Mouse (Mus musculus) intestine, embryonic 14.5 days (tissue): ENCODE results near the gene Ly6g5c. TPM values are rescaled to one million over a fixed set of nuclear protein-coding genes. Genes with fewer than 3 reads are reported as not detected.

Experiments
- ATAC-seq: fragments of 200-750 bp; cut with Nextera tagmentation; replicated peaks from 2 replicates; pipeline ENCODE4 v1.8.0; 2017; ENCODE audit warnings: low read depth, moderate number of reproducible peaks, moderate TSS enrichment, moderate library complexity; ENCODE audit not compliant: low FRiP score, low TSS enrichment
- DNase-seq: peaks from one replicate; pipeline ENCODE4 v3.0.0-alpha.2; 2018; ENCODE audit warnings: low spot score
- H3K27ac ChIP-seq: fragments of 300-500 bp; sonication (generic); 2 replicates; pipeline ENCODE4 v1.5.1; 2014; ENCODE audit warnings: low read depth, mild to moderate bottlenecking, control low read depth
- H3K27me3 ChIP-seq: fragments of 300-500 bp; sonication (generic); replicated peaks from 2 replicates; pipeline ENCODE4 v1.6.1; 2014; ENCODE audit warnings: low read length, control low read depth; ENCODE audit not compliant: control insufficient read depth, insufficient read depth
- H3K36me3 ChIP-seq: fragments of 300-500 bp; sonication (generic); 2 replicates; pipeline ENCODE4 v1.6.1; 2014; ENCODE audit warnings: low read length, control low read depth; ENCODE audit not compliant: control insufficient read depth, insufficient read depth
- H3K4me1 ChIP-seq: fragments of 300-500 bp; sonication (generic); replicated peaks from 2 replicates; pipeline ENCODE4 v1.6.1; 2014; ENCODE audit warnings: low read length, control low read depth, mixed read lengths; ENCODE audit not compliant: control insufficient read depth, insufficient read depth
- H3K4me2 ChIP-seq: fragments of 300-500 bp; sonication (generic); 2 replicates; pipeline ENCODE4 v1.6.1; 2014; ENCODE audit warnings: low read length
- H3K4me3 ChIP-seq: fragments of 300-500 bp; sonication (generic); 2 replicates; pipeline ENCODE4 v1.5.1; 2014; ENCODE audit warnings: low read depth, low read length, control low read depth, mixed read lengths
- H3K9ac ChIP-seq: fragments of 300-500 bp; sonication (generic); 2 replicates; pipeline ENCODE4 v1.6.1; 2014; ENCODE audit warnings: mild to moderate bottlenecking, low read length
- H3K9me3 ChIP-seq: fragments of 300-500 bp; sonication (generic); 2 replicates; pipeline ENCODE4 v1.6.1; 2016; ENCODE audit warnings: low read length, control low read depth; ENCODE audit not compliant: control insufficient read depth
- WGBS: fragments of 180-500 bp; shearing (Covaris S2); extraction: QIAGEN DNeasy Blood & Tissue Kit; methylation state at CpG from one replicate; pipeline ENCODE4 v1.1.7; 2014; 5-methylcytosine and 5-hydroxymethylcytosine counted together
- polyA plus RNA-seq: library from polyadenylated mRNA; unstranded; fragments of >200 nt; fragmentation: Nextera tagmentation; extraction: Ambion mirVana; gene quantifications from 2 replicates; pipeline ENCODE4 v1.2.1, GENCODE M21; 2014

The Ly6g5c gene
- polyA plus RNA-seq, 1 experiment from 2014 or later = not detected

- H3K9ac ChIP-seq = peak overlapping the region; percentile 86
- no peak for DNase-seq
- peak overlapping the region; percentile 80 for H3K4me3 ChIP-seq
- under 1% methylated on average over 43 of the region's 43 CpGs for WGBS
- H3K4me2 ChIP-seq = peak overlapping the region; percentile 93
- H3K36me3 ChIP-seq = peaks cover 28% of the 10 kb centered on the region
- H3K27me3 ChIP-seq = no peaks in the 10 kb centered on the region
- peak; percentile 72 for ATAC-seq
- H3K27ac ChIP-seq = peak overlapping the region; percentile 97
- peaks cover 13% of the 10 kb centered on the region for H3K4me1 ChIP-seq
- no peaks in the 10 kb centered on the region for H3K9me3 ChIP-seq
Observed at GRCm38 (mm10) chr17:35135591-35136320, 27.7 kb downstream of the Ly6g5c start.

- Histone ChIP-seq H3K4me1 (peaks cover 13% of the 10 kb centered on the region), H3K27me3 (no peaks in the 10 kb centered on the region), H3K36me3 (peaks cover 63% of the 10 kb centered on the region), H3K4me2 (no peak overlapping the region), H3K4me3 (no peak overlapping the region), H3K27ac (no peak overlapping the region), H3K9ac (no peak overlapping the region), H3K9me3 (no peaks in the 10 kb centered on the region)
- DNase-seq = no peak
- ATAC-seq = no peak
- WGBS = 89% methylated on average over 3 of the region's 3 CpGs
Observed at GRCm38 (mm10) chr17:35139269-35139668, 31.2 kb downstream of the Ly6g5c start.

- Histone ChIP-seq H3K4me1 (peaks cover 13% of the 10 kb centered on the region), H3K4me2 (no peak overlapping the region), H3K27ac (no peak overlapping the region), H3K9ac (no peak overlapping the region), H3K36me3 (peaks cover 75% of the 10 kb centered on the region), H3K4me3 (no peak overlapping the region), H3K9me3 (no peaks in the 10 kb centered on the region), H3K27me3 (no peaks in the 10 kb centered on the region)
- ATAC-seq (no peak), DNase-seq (no peak)
- 74% methylated on average over 16 of the region's 16 CpGs for WGBS
Observed at GRCm38 (mm10) chr17:35140490-35140996, 32.5 kb downstream of the Ly6g5c start.

GRCm38 (mm10) chr17:35141971-35142370 is 33.9 kb downstream of the Ly6g5c start:
- ATAC-seq (no peak), DNase-seq (no peak)
- Histone ChIP-seq H3K9ac (no peak overlapping the region), H3K4me2 (no peak overlapping the region), H3K4me1 (peaks cover 5% of the 10 kb centered on the region), H3K4me3 (no peak overlapping the region), H3K9me3 (no peaks in the 10 kb centered on the region), H3K36me3 (peaks cover 90% of the 10 kb centered on the region), H3K27ac (no peak overlapping the region), H3K27me3 (no peaks in the 10 kb centered on the region)
- 91% methylated on average over 6 of the region's 6 CpGs for WGBS

- no peak for ATAC-seq
- Histone ChIP-seq H3K27me3 (no peaks in the 10 kb centered on the region), H3K4me2 (no peak overlapping the region), H3K4me3 (no peak overlapping the region), H3K36me3 (peaks cover 96% of the 10 kb centered on the region), H3K9me3 (no peaks in the 10 kb centered on the region), H3K27ac (no peak overlapping the region), H3K9ac (no peak overlapping the region), H3K4me1 (no peaks in the 10 kb centered on the region)
- WGBS = 92% methylated on average over 5 of the region's 5 CpGs
- no peak for DNase-seq
Observed at GRCm38 (mm10) chr17:35146139-35146538, 38.1 kb downstream of the Ly6g5c start.

- no peak for DNase-seq
- no peaks in the 10 kb centered on the region for H3K27me3 ChIP-seq
- peaks cover 96% of the 10 kb centered on the region for H3K36me3 ChIP-seq
- no peaks in the 10 kb centered on the region for H3K4me1 ChIP-seq
- no peaks in the 10 kb centered on the region for H3K9me3 ChIP-seq
- 61% methylated on average over 3 of the region's 3 CpGs for WGBS
- no peak overlapping the region for H3K27ac ChIP-seq
- no peak overlapping the region for H3K9ac ChIP-seq
- 0 out of 2 replicates have a peak, but pooled peaks have one; percentile 9 for ATAC-seq
- no peak overlapping the region for H3K4me3 ChIP-seq
- no peak overlapping the region for H3K4me2 ChIP-seq
Observed at GRCm38 (mm10) chr17:35147348-35147747, 39.3 kb downstream of the Ly6g5c start.

- Histone ChIP-seq H3K36me3 (peaks cover 96% of the 10 kb centered on the region), H3K27ac (0 out of 2 replicates have a peak overlapping the region, but pooled peaks have one; percentile 10), H3K4me1 (no peaks in the 10 kb centered on the region), H3K4me2 (no peak overlapping the region), H3K4me3 (no peak overlapping the region), H3K9ac (no peak overlapping the region), H3K27me3 (no peaks in the 10 kb centered on the region), H3K9me3 (no peaks in the 10 kb centered on the region)
- 71% methylated on average over 5 of the region's 5 CpGs for WGBS
- DNase-seq = no peak
- no peak for ATAC-seq
Observed at GRCm38 (mm10) chr17:35147922-35148639, 40.0 kb downstream of the Ly6g5c start.

- 90% methylated on average over 4 of the region's 4 CpGs for WGBS
- ATAC-seq (no peak), DNase-seq (no peak)
- no peaks in the 10 kb centered on the region for H3K9me3 ChIP-seq
- H3K27me3 ChIP-seq = no peaks in the 10 kb centered on the region
- no peak overlapping the region for H3K9ac ChIP-seq
- no peak overlapping the region for H3K27ac ChIP-seq
- no peak overlapping the region for H3K4me2 ChIP-seq
- peaks cover 96% of the 10 kb centered on the region for H3K36me3 ChIP-seq
- no peaks in the 10 kb centered on the region for H3K4me1 ChIP-seq
- no peak overlapping the region for H3K4me3 ChIP-seq
Observed at GRCm38 (mm10) chr17:35152121-35152520, 44.0 kb downstream of the Ly6g5c start.
